Mouse (Mus musculus) heart, postnatal 0 days (tissue): ENCODE measurements at regions not wholly inside any gene's neighbourhood (a gene's known extent, or its start where the extent isn't known, plus 50 kb on each side); places are given as distances from the start of the nearest gene placed in this dataset.

Source experiments
- CTCF ChIP-seq: IDR thresholded peaks from 2 replicates; pipeline ENCODE4 v1.5.1; 2016; ENCODE audit warnings: antibody characterized with exemption, control low read depth, low read depth
- EP300 ChIP-seq: IDR thresholded peaks from 2 replicates; pipeline ENCODE4 v1.6.1; 2016; ENCODE audit warnings: antibody characterized with exemption, low read depth

DNA sequence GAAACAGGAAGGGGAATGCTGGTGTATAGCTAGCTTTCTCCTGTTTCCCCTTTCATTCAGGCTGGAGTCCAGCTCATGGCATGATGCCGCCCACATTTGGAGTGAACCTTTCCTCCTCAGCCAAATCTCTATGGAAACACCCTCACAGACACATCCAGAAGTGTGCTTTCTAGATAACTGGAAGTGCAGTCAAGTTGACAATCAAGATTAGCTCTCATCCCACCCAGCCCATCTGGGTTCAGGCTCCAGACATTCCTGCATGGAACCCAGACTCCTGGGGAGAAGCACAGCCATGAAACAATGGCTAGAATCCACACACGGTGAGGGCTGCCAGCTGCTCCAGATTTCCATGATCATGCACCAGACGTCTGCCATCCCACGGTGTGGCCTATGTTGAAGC lies 85.5 kb upstream of the Klf13 start:
- TF ChIP-seq EP300 (no peak), CTCF (no peak)
